Mouse (Mus musculus): Measurements from ENCODE around the gene Gmpr. TPM values are rescaled to one million over a fixed set of nuclear protein-coding genes. Genes with fewer than 3 reads are reported as not detected.

The Gmpr gene
- total RNA-seq (2023): 0.82 and 1.2 TPM in 2 replicates

GRCm38 (mm10) chr13:45507274-45508229, at the start of gene Gmpr:
Gene Gmpr, plus strand, starts transcription at chr13:45507444.

Other genes with a start within 250 kb of the Gmpr start
- gene Mylip, start 117.7 kb upstream of the Gmpr start, total RNA-seq (2023): 28.6 and 30.7 TPM in 2 replicates

Measured in neutrophil, adult 65 days (primary cell).